Mouse (Mus musculus): ENCODE data around the gene Zfp784.

DNA sequence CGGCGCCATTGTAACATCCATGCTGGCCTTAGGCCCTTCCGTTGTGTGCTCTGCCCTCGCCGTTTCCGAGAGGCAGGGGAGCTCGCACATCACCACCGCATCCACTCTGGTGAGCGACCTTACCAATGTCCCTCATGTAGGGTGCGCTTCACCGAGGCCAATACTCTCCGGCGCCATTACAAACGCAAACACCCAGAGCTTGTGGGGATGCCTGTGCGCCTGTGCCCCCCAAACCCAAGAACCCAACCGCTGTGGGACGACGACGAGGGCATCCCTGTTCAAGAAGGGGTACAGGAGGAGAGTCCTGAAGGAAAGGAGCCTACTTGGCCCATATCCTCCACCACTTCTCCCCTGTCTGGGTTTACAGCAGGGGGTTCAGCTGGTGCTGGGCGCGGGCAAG, 20.3 kb downstream of the Zfp784 start:
- TF ChIP-seq CTCF (IDR thresholded peaks at IDR 0.05; ENCODE audit: low read depth, low read length): no peak
- TF ChIP-seq TAL1 (conservative IDR thresholded peaks at IDR 0.05; ENCODE audit: low read depth, low read length): no peak

Measured in G1E (cell line).